Mouse (Mus musculus) stomach, embryonic 14.5 days (tissue): ENCODE measurements around the gene Usp6nl. TPM values are rescaled to one million over a fixed set of nuclear protein-coding genes. Genes with fewer than 3 reads are reported as not detected.

Source experiments
- ATAC-seq: fragments of 200-750 bp; cut with Nextera tagmentation; 2 replicates; pipeline ENCODE4 v1.8.0; 2017; ENCODE audit warnings: low read depth, moderate TSS enrichment; ENCODE audit not compliant: insufficient number of reproducible peaks, insufficient read depth, low FRiP score
- H3K27ac ChIP-seq: fragments of 300-500 bp; sonication (generic); 2 replicates; pipeline ENCODE4 v1.5.1; 2014; ENCODE audit warnings: mild to moderate bottlenecking, low read length, moderate library complexity, mixed read lengths
- H3K27me3 ChIP-seq: fragments of 300-500 bp; sonication (generic); 2 replicates; pipeline ENCODE4 v1.6.1; 2014; ENCODE audit warnings: low read length, control low read depth, mixed read lengths; ENCODE audit not compliant: control insufficient read depth, insufficient read depth
- H3K36me3 ChIP-seq: fragments of 300-500 bp; sonication (generic); 2 replicates; pipeline ENCODE4 v1.6.1; 2014; ENCODE audit warnings: mild to moderate bottlenecking, control low read depth, low read length, moderate library complexity, mixed read lengths; ENCODE audit not compliant: control insufficient read depth, insufficient read depth
- H3K4me1 ChIP-seq: fragments of 300-500 bp; sonication (generic); 2 replicates; pipeline ENCODE4 v1.6.1; 2014; ENCODE audit warnings: low read length, control low read depth, mixed read lengths; ENCODE audit not compliant: control insufficient read depth, insufficient read depth
- H3K4me2 ChIP-seq: fragments of 300-500 bp; sonication (generic); replicated peaks from 2 replicates; pipeline ENCODE4 v1.6.1; 2014; ENCODE audit warnings: low read depth, low read length, control low read depth
- H3K4me3 ChIP-seq: fragments of 300-500 bp; sonication (generic); 2 replicates; pipeline ENCODE4 v1.5.1; 2014; ENCODE audit warnings: low read depth, low read length, control low read depth
- H3K9ac ChIP-seq: fragments of 300-500 bp; sonication (generic); replicated peaks from 2 replicates; pipeline ENCODE4 v1.6.1; 2014; ENCODE audit warnings: low read depth, mild to moderate bottlenecking, control low read depth, low read length, moderate library complexity, mixed read lengths
- H3K9me3 ChIP-seq: fragments of 300-500 bp; sonication (generic); 2 replicates; pipeline ENCODE4 v1.6.1; 2016; ENCODE audit warnings: low read depth, low read length, control low read depth; ENCODE audit not compliant: control insufficient read depth
- WGBS: fragments of 180-500 bp; shearing (Covaris S2); extraction: QIAGEN DNeasy Blood & Tissue Kit; methylation state at CpG from one replicate; pipeline ENCODE4 v1.1.7; 2014; 5-methylcytosine and 5-hydroxymethylcytosine counted together
- polyA plus RNA-seq: library from polyadenylated mRNA; unstranded; fragments of >200 nt; fragmentation: Nextera tagmentation; extraction: Ambion mirVana; gene quantifications from 2 replicates; pipeline ENCODE4 v1.2.1, GENCODE M21; 2014

Usp6nl gene
- polyA plus RNA-seq, 1 experiment from 2014 or later, result 12.9 TPM

GRCm38 (mm10) chr2:6336013-6336412 lies 13.5 kb downstream of the Usp6nl start:
- Histone ChIP-seq H3K36me3 (no peaks in the 10 kb centered on the region; the same call in 1 of the 2 replicates), H3K27me3 (no peaks in the 10 kb centered on the region), H3K4me3 (no peak overlapping the region), H3K4me1 (peaks cover 8% of the 10 kb centered on the region; the same call in 1 of the 2 replicates), H3K9me3 (no peaks in the 10 kb centered on the region), H3K9ac (no peak overlapping the region), H3K4me2 (no peak overlapping the region), H3K27ac (no peak overlapping the region)
- no peak for ATAC-seq
- 100% methylated on average over 1 of the region's 1 CpGs for WGBS

GRCm38 (mm10) chr2:6336649-6337048 lies 14.2 kb downstream of the Usp6nl start:
- Histone ChIP-seq H3K4me3 (no peak overlapping the region), H3K4me1 (peaks cover 6% of the 10 kb centered on the region; the same call in 1 of the 2 replicates), H3K27me3 (no peaks in the 10 kb centered on the region), H3K36me3 (no peaks in the 10 kb centered on the region; the same call in 1 of the 2 replicates), H3K9ac (no peak overlapping the region), H3K9me3 (no peaks in the 10 kb centered on the region), H3K27ac (no peak overlapping the region), H3K4me2 (no peak overlapping the region)
- WGBS, result 78% methylated on average over 3 of the region's 3 CpGs
- no peak for ATAC-seq

GRCm38 (mm10) chr2:6337436-6337835 lies 15.0 kb downstream of the Usp6nl start:
- ATAC-seq, result no peak
- no peaks in the 10 kb centered on the region for H3K27me3 ChIP-seq
- WGBS, result 78% methylated on average over 2 of the region's 2 CpGs

GRCm38 (mm10) chr2:6338031-6338629 lies 15.7 kb downstream of the Usp6nl start:
- Histone ChIP-seq H3K4me2 (no peak overlapping the region), H3K36me3 (no peaks in the 10 kb centered on the region; the same call in 1 of the 2 replicates), H3K4me1 (peaks cover 4% of the 10 kb centered on the region; the same call in 1 of the 2 replicates), H3K4me3 (no peak overlapping the region), H3K27me3 (no peaks in the 10 kb centered on the region), H3K9me3 (no peaks in the 10 kb centered on the region), H3K27ac (no peak overlapping the region), H3K9ac (no peak overlapping the region)
- 75% methylated on average over 9 of the region's 9 CpGs for WGBS
- 0 out of 2 replicates have a peak, but pooled peaks have one; percentile 6 for ATAC-seq

More at GRCm38 (mm10) chr2:6337436-6337835, 15.0 kb downstream of the Usp6nl start:
- Histone ChIP-seq H3K4me1 (peaks cover 4% of the 10 kb centered on the region; the same call in 1 of the 2 replicates), H3K9me3 (no peaks in the 10 kb centered on the region), H3K36me3 (no peaks in the 10 kb centered on the region; the same call in 1 of the 2 replicates), H3K4me3 (no peak overlapping the region), H3K27ac (no peak overlapping the region), H3K9ac (no peak overlapping the region), H3K4me2 (no peak overlapping the region)

DNA sequence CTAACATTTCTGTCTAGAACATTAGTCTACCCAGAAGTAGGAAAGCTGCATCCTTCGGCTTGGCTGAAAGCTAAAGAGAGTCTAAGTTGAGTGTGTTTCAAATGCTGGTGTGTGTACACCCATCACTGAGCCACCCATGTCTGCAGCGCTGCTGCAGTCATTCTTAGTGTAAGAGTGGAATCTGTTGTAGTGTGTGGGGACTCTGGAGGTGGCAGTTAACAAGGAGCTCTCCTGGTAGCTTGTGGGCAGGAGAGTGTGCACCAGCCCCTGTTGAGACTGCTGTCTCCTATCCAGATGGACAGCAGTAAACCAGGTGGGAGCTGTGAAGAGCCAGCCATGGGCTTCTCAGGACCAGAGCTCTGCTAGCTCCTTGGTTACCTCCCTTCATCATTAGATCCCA lies 18.0 kb downstream of the Usp6nl start:
- ATAC-seq, result no peak
- H3K4me3 ChIP-seq, result no peak overlapping the region
- no peak overlapping the region for H3K27ac ChIP-seq
- H3K27me3 ChIP-seq, result no peaks in the 10 kb centered on the region
- H3K9ac ChIP-seq, result no peak overlapping the region
- no peak overlapping the region for H3K4me2 ChIP-seq
- peaks cover 4% of the 10 kb centered on the region; the same call in 1 of the 2 replicates for H3K4me1 ChIP-seq
- H3K36me3 ChIP-seq, result no peaks in the 10 kb centered on the region; the same call in 1 of the 2 replicates
- 94% methylated on average over 2 of the region's 2 CpGs for WGBS
- no peaks in the 10 kb centered on the region for H3K9me3 ChIP-seq

DNA sequence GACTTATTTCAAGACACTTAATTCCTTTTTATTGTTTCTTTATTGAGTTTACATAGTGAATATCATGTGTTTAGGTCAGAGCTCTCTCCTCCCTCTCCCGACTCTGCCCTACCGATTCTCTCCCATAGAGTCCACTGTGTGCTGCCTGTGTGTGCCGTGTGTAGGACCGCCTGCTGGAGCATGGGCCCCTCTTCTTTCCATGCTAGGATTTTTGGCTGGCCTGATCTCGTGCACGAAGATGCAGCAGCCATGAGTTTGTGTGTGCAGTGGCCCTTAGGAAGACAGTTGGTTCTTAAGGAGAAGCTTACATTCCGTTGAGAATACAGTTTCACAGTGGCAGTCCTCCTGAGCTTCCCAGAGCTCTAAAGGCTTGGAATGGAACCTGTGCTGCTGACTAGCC lies 19.0 kb downstream of the Usp6nl start:
- H3K4me3 ChIP-seq, result no peak overlapping the region
- WGBS, result 71% methylated on average over 7 of the region's 7 CpGs
- no peaks in the 10 kb centered on the region for H3K9me3 ChIP-seq
- H3K27ac ChIP-seq, result no peak overlapping the region
- H3K4me1 ChIP-seq, result peaks cover 4% of the 10 kb centered on the region; the same call in 1 of the 2 replicates
- H3K9ac ChIP-seq, result no peak overlapping the region
- no peaks in the 10 kb centered on the region for H3K27me3 ChIP-seq
- H3K4me2 ChIP-seq, result no peak overlapping the region
- ATAC-seq, result no peak
- no peaks in the 10 kb centered on the region; the same call in 1 of the 2 replicates for H3K36me3 ChIP-seq

DNA sequence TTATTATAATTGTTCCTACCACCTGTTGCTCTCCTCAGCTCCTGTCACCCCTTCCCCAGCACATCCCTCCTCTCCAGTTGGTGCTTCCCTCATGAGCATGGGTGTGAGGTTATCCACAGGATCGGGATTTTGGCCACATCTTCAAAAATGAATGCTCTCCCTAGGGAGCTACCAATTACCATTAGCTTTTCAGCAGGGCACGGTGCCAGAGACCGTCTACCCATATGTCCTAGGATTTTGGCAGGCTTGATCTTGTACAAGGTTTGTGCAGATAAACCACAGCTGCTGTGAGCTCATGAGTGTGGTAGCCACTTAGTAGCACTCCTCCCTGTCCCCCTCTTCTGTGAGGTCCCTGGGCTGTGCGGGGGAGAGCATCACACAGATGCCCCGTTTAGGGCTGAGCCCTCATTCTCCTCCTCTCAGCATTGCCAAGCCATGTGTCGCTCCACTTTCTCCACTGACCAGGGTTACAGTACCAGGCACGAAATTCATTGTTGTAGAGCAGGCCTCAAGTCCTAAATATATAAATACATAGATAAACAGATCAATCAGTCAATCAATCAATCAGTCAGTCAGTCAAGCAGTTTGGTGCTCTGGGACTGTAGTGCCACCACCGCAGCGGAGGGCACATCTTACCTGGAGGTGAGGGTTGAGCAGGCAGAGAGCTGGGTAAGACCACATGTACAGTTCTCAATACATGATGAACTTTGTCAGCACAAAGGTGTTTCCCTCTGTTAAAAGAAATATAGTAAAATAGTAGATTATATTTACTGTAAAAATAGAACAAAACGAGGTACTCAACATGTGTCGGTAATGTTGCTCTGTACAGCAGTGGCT lies 27.0 kb downstream of the Usp6nl start:
- Histone ChIP-seq H3K9ac (no peak overlapping the region), H3K36me3 (no peaks in the 10 kb centered on the region), H3K9me3 (no peaks in the 10 kb centered on the region), H3K27me3 (no peaks in the 10 kb centered on the region), H3K27ac (no peak overlapping the region), H3K4me3 (no peak overlapping the region), H3K4me2 (no peak overlapping the region), H3K4me1 (peaks cover 26% of the 10 kb centered on the region)
- peak; percentile 46; the same call in 1 of the 2 replicates for ATAC-seq
- 70% methylated on average over 11 of the region's 11 CpGs for WGBS

GRCm38 (mm10) chr2:6350164-6350563 lies 27.7 kb downstream of the Usp6nl start:
- no peaks in the 10 kb centered on the region for H3K36me3 ChIP-seq
- no peak overlapping the region for H3K4me3 ChIP-seq
- no peaks in the 10 kb centered on the region for H3K27me3 ChIP-seq
- ATAC-seq, result no peak
- WGBS, result 78% methylated on average over 9 of the region's 9 CpGs
- H3K9ac ChIP-seq, result no peak overlapping the region
- no peak overlapping the region for H3K4me2 ChIP-seq
- H3K27ac ChIP-seq, result no peak overlapping the region
- no peaks in the 10 kb centered on the region for H3K9me3 ChIP-seq
- H3K4me1 ChIP-seq, result peaks cover 26% of the 10 kb centered on the region
